Mouse (Mus musculus): ENCODE measurements around the gene Rbms2. TPM values are rescaled to one million over a fixed set of nuclear protein-coding genes. Genes with fewer than 3 reads are reported as not detected.
A peak's percentile ranks its signal among the peaks of the same experiment; 100 is the strongest.

The Rbms2 gene
- polyA plus RNA-seq, 2 experiments, result 33.8 to 113 TPM

- 11% methylated on average over 19 of the region's 19 CpGs for WGBS
- TF ChIP-seq POLR2A (IDR thresholded peaks at IDR 0.05; ENCODE audit: borderline replicate concordance, extremely low read depth, insufficient read depth, insufficient read length), result no peak
- Histone ChIP-seq H3K4me2 (replicated peaks; ENCODE audit: low read depth, low read length, severe bottlenecking) (peak overlapping the region; percentile 92), H3K9ac (ENCODE audit: low read depth, low read length, severe bottlenecking) (no peak overlapping the region), H3K36me3 (ENCODE audit: control insufficient read depth, insufficient read depth, low read length) (peaks cover 14% of the 10 kb centered on the region), H3K4me3 (replicated peaks; ENCODE audit: low read length) (peak overlapping the region; percentile 7), H3K4me1 (ENCODE audit: control insufficient read depth, insufficient read depth, low read length) (peaks cover 32% of the 10 kb centered on the region), H3K27ac (replicated peaks; ENCODE audit: low read depth, low read length) (no peak overlapping the region), H3K9me3 (ENCODE audit: control insufficient read depth, low read length) (no peaks in the 10 kb centered on the region), H3K27me3 (ENCODE audit: control insufficient read depth, insufficient read depth, low read length) (no peaks in the 10 kb centered on the region)
- peak; percentile 83 for DNase-seq (ENCODE audit: low spot score)
- ATAC-seq (ENCODE audit: low FRiP score, low read depth), result peak; percentile 34
Observed at GRCm38 (mm10) chr10:128094340-128094968, 85.6 kb downstream of the Rbms2 start.

GRCm38 (mm10) chr10:128093496-128094294 is 86.4 kb downstream of the Rbms2 start:
- ATAC-seq (ENCODE audit: low FRiP score, low read depth) (no peak), DNase-seq (ENCODE audit: low spot score) (no peak)
- H3K27ac ChIP-seq (replicated peaks; ENCODE audit: low read depth, low read length), result 0 out of 2 replicates have a peak overlapping the region, but pooled peaks have one; percentile 78
- H3K4me3 ChIP-seq (replicated peaks; ENCODE audit: low read length), result peak overlapping the region; percentile 85
- no peaks in the 10 kb centered on the region for H3K27me3 ChIP-seq (ENCODE audit: control insufficient read depth, insufficient read depth, low read length)
- peaks cover 32% of the 10 kb centered on the region for H3K4me1 ChIP-seq (ENCODE audit: control insufficient read depth, insufficient read depth, low read length)
- H3K9me3 ChIP-seq (ENCODE audit: control insufficient read depth, low read length), result no peaks in the 10 kb centered on the region
- peak overlapping the region; percentile 73 for H3K9ac ChIP-seq (ENCODE audit: low read depth, low read length, severe bottlenecking)
- WGBS, result 27% methylated on average over 13 of the region's 13 CpGs
- no peak for TF ChIP-seq POLR2A (IDR thresholded peaks at IDR 0.05; ENCODE audit: borderline replicate concordance, extremely low read depth, insufficient read depth, insufficient read length)
- peaks cover 22% of the 10 kb centered on the region for H3K36me3 ChIP-seq (ENCODE audit: control insufficient read depth, insufficient read depth, low read length)
- H3K4me2 ChIP-seq (replicated peaks; ENCODE audit: low read depth, low read length, severe bottlenecking), result peak overlapping the region; percentile 92

- under 1% methylated on average over 66 of the region's 88 CpGs for WGBS
- no peak for TF ChIP-seq POLR2A (IDR thresholded peaks at IDR 0.05; ENCODE audit: borderline replicate concordance, extremely low read depth, insufficient read depth, insufficient read length)
- Histone ChIP-seq H3K9ac (ENCODE audit: low read depth, low read length, severe bottlenecking) (peak overlapping the region; percentile 73), H3K27me3 (ENCODE audit: control insufficient read depth, insufficient read depth, low read length) (no peaks in the 10 kb centered on the region), H3K27ac (replicated peaks; ENCODE audit: low read depth, low read length) (peak overlapping the region; percentile 78), H3K36me3 (ENCODE audit: control insufficient read depth, insufficient read depth, low read length) (peaks cover 31% of the 10 kb centered on the region), H3K4me3 (replicated peaks; ENCODE audit: low read length) (peak overlapping the region; percentile 85), H3K4me2 (replicated peaks; ENCODE audit: low read depth, low read length, severe bottlenecking) (peak overlapping the region; percentile 92), H3K4me1 (ENCODE audit: control insufficient read depth, insufficient read depth, low read length) (peaks cover 25% of the 10 kb centered on the region), H3K9me3 (ENCODE audit: control insufficient read depth, low read length) (no peaks in the 10 kb centered on the region)
- ATAC-seq (ENCODE audit: low FRiP score, low read depth) (peak; percentile 32), DNase-seq (ENCODE audit: low spot score) (peak; percentile 54)
Observed at GRCm38 (mm10) chr10:128092506-128093495, 87.3 kb downstream of the Rbms2 start.

GRCm38 (mm10) chr10:128091564-128092505 is 88.3 kb downstream of the Rbms2 start, which contains the start of gene Baz2a:
Gene Baz2a, plus strand, starts transcription at chr10:128091577.
- TF ChIP-seq POLR2A (IDR thresholded peaks at IDR 0.05; ENCODE audit: borderline replicate concordance, extremely low read depth, insufficient read depth, insufficient read length), result no peak
- Histone ChIP-seq H3K9me3 (ENCODE audit: control insufficient read depth, low read length) (no peaks in the 10 kb centered on the region), H3K4me3 (replicated peaks; ENCODE audit: low read length) (peak within 1 kb of the TSS; percentile 85), H3K27ac (replicated peaks; ENCODE audit: low read depth, low read length) (peak within 1 kb of the TSS; percentile 78), H3K9ac (ENCODE audit: low read depth, low read length, severe bottlenecking) (peak within 1 kb of the TSS; percentile 73), H3K27me3 (ENCODE audit: control insufficient read depth, insufficient read depth, low read length) (no peaks in the 10 kb centered on the region), H3K4me1 (ENCODE audit: control insufficient read depth, insufficient read depth, low read length) (peaks cover 24% of the 10 kb centered on the region), H3K36me3 (ENCODE audit: control insufficient read depth, insufficient read depth, low read length) (peaks cover 41% of the 10 kb centered on the region), H3K4me2 (replicated peaks; ENCODE audit: low read depth, low read length, severe bottlenecking) (peak within 1 kb of the TSS; percentile 92)
- WGBS, result under 1% methylated on average over 20 of the region's 20 CpGs
- DNase-seq (ENCODE audit: low spot score) (peak; percentile 15), ATAC-seq (ENCODE audit: low FRiP score, low read depth) (no peak; the same call in 1 of the 2 replicates)
